ENCODE assay signal across 13 mouse cellular contexts in the genomic region with DNA sequence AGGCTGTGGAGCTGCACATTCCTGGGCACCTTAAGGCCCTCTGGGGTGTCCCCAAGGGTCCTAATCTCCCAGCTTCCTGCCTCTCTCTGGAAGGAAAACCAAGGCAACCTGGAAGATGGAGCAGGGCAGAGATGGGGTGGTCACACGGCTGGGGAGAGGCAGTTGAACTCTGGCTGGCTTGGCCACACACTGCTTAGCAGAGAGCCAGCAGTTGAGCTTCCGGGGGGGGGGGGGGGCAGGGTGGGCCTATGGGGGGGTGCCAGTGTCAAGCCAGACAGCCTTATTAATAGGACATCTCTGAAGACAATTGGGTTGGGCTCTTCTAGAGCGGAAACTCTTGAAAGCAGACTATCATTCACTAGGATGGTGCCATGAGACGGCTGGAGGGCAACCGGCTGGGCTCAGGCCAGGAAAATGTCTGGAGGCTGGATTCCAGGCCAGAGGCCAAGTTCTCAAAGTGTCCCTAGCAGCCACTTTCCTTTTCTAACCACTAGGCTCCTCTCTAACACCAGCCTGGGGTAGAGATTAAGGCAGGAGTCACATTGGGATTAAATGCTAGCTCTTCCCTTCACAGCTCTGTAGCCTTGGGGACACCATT. TPM values are rescaled to one million over a fixed set of nuclear protein-coding genes. Genes with fewer than 3 reads are reported as not detected.
DNase-seq lines count a peak whose midpoint lies in the region; ATAC-seq lines count a peak whose summit lies in the region.
"Had no signal": no experiment of that assay in that cellular context is flagged by ENCODE, and none has a peak within 500 bp of the region (broad histone marks: within the 10 kb centered on the region; RNA-seq: fewer than 3 reads in every experiment).

No protein-coding gene starts in this region.

- 69% methylated on average over 4 of the region's 5 CpGs for WGBS in kidney, embryonic 14.5 days

- H3K27me3 ChIP-seq in kidney, embryonic 14.5 days (ENCODE audit: control insufficient read depth, insufficient read depth, low read length): no peaks in the 10 kb centered on the region
- H3K27me3 ChIP-seq: neural tube, embryonic 12.5 days had no signal

- no peaks in the 10 kb centered on the region for H3K36me3 ChIP-seq in kidney, embryonic 14.5 days (ENCODE audit: control insufficient read depth, insufficient read depth, low read length)
- H3K36me3 ChIP-seq: neural tube, embryonic 12.5 days had no signal

- no peak overlapping the region for H3K9ac ChIP-seq in kidney, embryonic 14.5 days (ENCODE audit: low read depth, low read length)
- H3K9ac ChIP-seq: neural tube, embryonic 12.5 days had no signal

- H3K4me3 ChIP-seq in kidney, embryonic 14.5 days (ENCODE audit: low read length): no peak overlapping the region
- H3K4me3 ChIP-seq: erythroblast, embryonic 14.5 days; neural tube, embryonic 12.5 days had no signal

- H3K9me3 ChIP-seq in kidney, embryonic 14.5 days (ENCODE audit: control insufficient read depth, low read length): no peaks in the 10 kb centered on the region
- H3K9me3 ChIP-seq: neural tube, embryonic 12.5 days had no signal

- H3K4me1 ChIP-seq in kidney, embryonic 14.5 days (ENCODE audit: control insufficient read depth, insufficient read depth, low read length): no peaks in the 10 kb centered on the region
- H3K4me1 ChIP-seq: neural tube, embryonic 12.5 days had no signal

- H3K27ac ChIP-seq in kidney, embryonic 14.5 days (ENCODE audit: low read depth, low read length): no peak overlapping the region
- H3K27ac ChIP-seq: neural tube, embryonic 12.5 days had no signal

- DNase-seq in kidney, adult 11 months: peak; percentile 81
- DNase-seq in adrenal gland, postnatal 14 days: peak; percentile 81
- peak; percentile 79 to 82 for DNase-seq in heart, postnatal 10 days
- peak; percentile 78 for DNase-seq in lung, postnatal 10 days
- DNase-seq in spleen, postnatal 4 days (ENCODE audit: low spot score in 2 of 2): no peak
- DNase-seq: thymus, postnatal 14 days had no signal

- intact Hi-C loops in heart, postnatal 10 days (cut with DNase I): loop anchor here (2.0 to 10.0 kb wide), 3 partner anchors 28 to 168 kb away; a partner anchor contains a TSS

- H3K4me2 ChIP-seq in kidney, embryonic 14.5 days (replicated peaks; ENCODE audit: low read depth, low read length): no peak overlapping the region
- H3K4me2 ChIP-seq: neural tube, embryonic 12.5 days had no signal

- no peak for ATAC-seq in kidney, embryonic 14.5 days (ENCODE audit: low FRiP score, low TSS enrichment)
- no peak for ATAC-seq in erythroblast, adult 5-6 weeks (replicated peaks; ENCODE audit: low FRiP score, poor library complexity, severe bottlenecking)

RNA-seq across cellular contexts. Expression of a gene that starts 24.8 kb away (rescaled TPM):
- 3.2 and 4.0 TPM in 2 replicates for polyA plus RNA-seq in kidney, embryonic 14.5 days (2014; fragmentation: Nextera tagmentation; extraction: Ambion mirVana)
- total RNA-seq in adrenal gland, postnatal 14 days (2021): 5.0 and 8.7 TPM in 2 replicates
- 10 to 100 TPM in 1 of 2 experiments, 1 to 10 TPM in 1; 2.7 to 11.2 TPM for total RNA-seq in heart, postnatal 10 days (2021)
- total RNA-seq in erythroblast, adult 5-6 weeks (2015; ENCODE audit: low replicate concordance): not detected in 2 replicates
- not detected in 2 replicates for total RNA-seq in erythroblast, adult 5-6 weeks (2017; ENCODE audit: low replicate concordance)
- total RNA-seq: hematopoietic stem cell, adult 5-6 weeks had no signal
- polyA plus RNA-seq: erythroblast, embryonic 14.5 days had no signal

RNA-seq across cellular contexts. Expression of a gene that starts 35.9 kb away (rescaled TPM):
- 2.7 and 2.8 TPM in 2 replicates for polyA plus RNA-seq in kidney, embryonic 14.5 days (2014; fragmentation: Nextera tagmentation; extraction: Ambion mirVana)
- total RNA-seq in adrenal gland, postnatal 14 days (2021): 0.79 TPM in 1 of 2 replicates, not detected in the other
- total RNA-seq in heart, postnatal 10 days (2021): not detected
- not detected in 2 replicates for total RNA-seq in erythroblast, adult 5-6 weeks (2015; ENCODE audit: low replicate concordance)
- total RNA-seq in erythroblast, adult 5-6 weeks (2017; ENCODE audit: low replicate concordance): not detected in 2 replicates
- total RNA-seq: hematopoietic stem cell, adult 5-6 weeks; layer of hippocampus, adult 8-10 months had no signal
- polyA plus RNA-seq: erythroblast, embryonic 14.5 days; limb, embryonic 11.5 days; neural tube, embryonic 12.5 days had no signal

Comparison
In these comparisons a context has a peak if more than half of its experiments do, and no peak if none do; other contexts are left out.
1. DNase-seq: peak in kidney, adult 11 months (single experiment), adrenal gland, postnatal 14 days (single experiment), heart, postnatal 10 days (2 of 2) and lung, postnatal 10 days (single experiment); none in spleen, postnatal 4 days (0 of 2).